Mouse (Mus musculus): Measurements from ENCODE around the gene Ctsf. TPM values are rescaled to one million over a fixed set of nuclear protein-coding genes. Genes with fewer than 3 reads are reported as not detected.
"Not testable (repeated sequence)": the region's sequence is repeated elsewhere in the genome, so short reads cannot be mapped to it uniquely, and the experiment has no call there.

Ctsf gene
- total RNA-seq, 2 experiments from 2014 or later, result 24.9 to 25.9 TPM

- DNase-seq, result no peak
Measured at GRCm38 (mm10) chr19:4850281-4850680, 4.6 kb upstream of the Ctsf start.

GRCm38 (mm10) chr19:4855470-4855820 lies 515 bp downstream of the Ctsf start:
- no peak for DNase-seq

GRCm38 (mm10) chr19:4855951-4856350 lies 1.0 kb downstream of the Ctsf start:
- DNase-seq, result no peak

GRCm38 (mm10) chr19:4859081-4859480 lies 4.2 kb downstream of the Ctsf start:
- no peak for DNase-seq

- DNase-seq, result no peak
Measured at GRCm38 (mm10) chr19:4863048-4863447, 8.1 kb downstream of the Ctsf start.

- peak; percentile 52 for DNase-seq
Measured at GRCm38 (mm10) chr19:4865147-4865546, 10.2 kb downstream of the Ctsf start.

GRCm38 (mm10) chr19:4874613-4875012 lies 19.7 kb downstream of the Ctsf start:
- DNase-seq, result not testable (repeated sequence)

- no peak for DNase-seq
Measured at GRCm38 (mm10) chr19:4876241-4876640, 21.3 kb downstream of the Ctsf start.

GRCm38 (mm10) chr19:4876755-4877154 lies 21.8 kb downstream of the Ctsf start:
- DNase-seq, result no peak

- peak; percentile 41 for DNase-seq
Measured at GRCm38 (mm10) chr19:4877785-4878184, 22.9 kb downstream of the Ctsf start, which contains the start of gene Actn3. Gene Actn3, minus strand, starts transcription at chr19:4877909.

- peak; percentile 97 for DNase-seq
Measured at GRCm38 (mm10) chr19:4878405-4879323, 23.7 kb downstream of the Ctsf start, which contains the start of gene Zdhhc24. Gene Zdhhc24, plus strand, starts transcription at chr19:4878668.

- no peak for DNase-seq
Measured at GRCm38 (mm10) chr19:4879324-4879703, 24.4 kb downstream of the Ctsf start.

- DNase-seq, result no peak
Measured at GRCm38 (mm10) chr19:4883961-4884360, 29.0 kb downstream of the Ctsf start.

GRCm38 (mm10) chr19:4889791-4890190 lies 34.9 kb downstream of the Ctsf start:
- peak; percentile 12 for DNase-seq

GRCm38 (mm10) chr19:4891798-4892197 lies 36.9 kb downstream of the Ctsf start:
- DNase-seq, result no peak

GRCm38 (mm10) chr19:4896780-4897520 lies 42.0 kb downstream of the Ctsf start:
- no peak for DNase-seq

GRCm38 (mm10) chr19:4898972-4899371 lies 44.0 kb downstream of the Ctsf start:
- DNase-seq, result no peak

GRCm38 (mm10) chr19:4899888-4900287 lies 45.0 kb downstream of the Ctsf start:
- no peak for DNase-seq

- DNase-seq, result peak; percentile 87
Measured at GRCm38 (mm10) chr19:4905979-4906794, 51.3 kb downstream of the Ctsf start, which contains the start of gene Bbs1. Gene Bbs1, minus strand, starts transcription at chr19:4906628.

- peak; percentile 34 for DNase-seq
Measured at GRCm38 (mm10) chr19:4908107-4908506, 53.2 kb downstream of the Ctsf start.

GRCm38 (mm10) chr19:4909376-4909775 lies 54.4 kb downstream of the Ctsf start:
- DNase-seq, result no peak

All from heart, postnatal 4 days (tissue).